23 mouse cellular contexts compared by ENCODE assay signal in the genomic region with DNA sequence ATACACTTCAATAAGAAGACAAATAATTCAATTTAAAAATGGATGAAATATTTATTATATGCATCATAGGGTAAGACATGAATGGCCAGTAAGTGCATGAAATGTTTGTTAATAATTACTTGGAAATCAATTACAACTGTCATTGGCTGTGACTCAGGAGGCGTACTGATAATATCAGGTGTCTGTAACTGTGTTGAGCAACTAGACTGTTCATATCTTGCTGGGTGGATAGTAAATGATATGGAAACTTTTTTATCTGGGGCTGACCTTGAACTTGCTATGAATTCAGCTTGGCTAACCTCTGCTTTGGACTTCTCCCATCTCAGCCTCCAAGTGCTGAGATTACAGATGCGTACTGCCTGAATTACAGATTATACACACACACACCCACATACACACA. TPM values are rescaled to one million over a fixed set of nuclear protein-coding genes. Genes with fewer than 3 reads are reported as not detected.
"Had no signal": no experiment of that assay in that cellular context is flagged by ENCODE, and none has a peak within 500 bp of the region (broad histone marks: within the 10 kb centered on the region; RNA-seq: fewer than 3 reads in every experiment).

No protein-coding gene starts in this region.

- ATAC-seq: midbrain, embryonic 16.5 days had no signal

- H3K9me3 ChIP-seq: midbrain, embryonic 10.5 days; midbrain, embryonic 12.5 days; neural tube, embryonic 13.5 days; neural tube, embryonic 15.5 days had no signal

- H3K4me3 ChIP-seq: midbrain, embryonic 10.5 days; midbrain, embryonic 12.5 days; myocyte; neural tube, embryonic 13.5 days; neural tube, embryonic 15.5 days had no signal

- H3K27ac ChIP-seq: midbrain, embryonic 10.5 days; midbrain, embryonic 12.5 days; neural tube, embryonic 13.5 days; neural tube, embryonic 15.5 days had no signal

- DNase-seq: lung, embryonic 14.5 days; midbrain, embryonic 14.5 days; retina, postnatal 1 day; right cerebral cortex, adult 18-20 months; right cerebral cortex, postnatal 25 days; right cerebral cortex, postnatal 4 days; spleen, adult 18-20 months; thymus, adult 18-20 months; thymus, postnatal 14 days; thymus, postnatal 36 days had no signal

- H3K27me3 ChIP-seq: midbrain, embryonic 12.5 days; neural tube, embryonic 13.5 days; neural tube, embryonic 15.5 days had no signal

- H3K36me3 ChIP-seq: midbrain, embryonic 10.5 days; midbrain, embryonic 12.5 days; neural tube, embryonic 13.5 days; neural tube, embryonic 15.5 days had no signal

- H3K4me2 ChIP-seq: lung, embryonic 14.5 days; midbrain, embryonic 12.5 days; neural tube, embryonic 13.5 days; neural tube, embryonic 15.5 days had no signal

- H3K9ac ChIP-seq: lung, embryonic 14.5 days; midbrain, embryonic 12.5 days; neural tube, embryonic 13.5 days; neural tube, embryonic 15.5 days had no signal

- H3K4me1 ChIP-seq: midbrain, embryonic 12.5 days; neural tube, embryonic 13.5 days had no signal

RNA-seq across cellular contexts. Expression of a gene that starts 13.2 kb away (rescaled TPM):
- total RNA-seq: megakaryocyte-erythroid progenitor cell, adult 5-6 weeks had no signal

RNA-seq across cellular contexts. Expression of a gene that starts 27.7 kb away (rescaled TPM):
- total RNA-seq: megakaryocyte-erythroid progenitor cell, adult 5-6 weeks had no signal
- polyA plus RNA-seq: midbrain, embryonic 14.5 days; neural tube, embryonic 11.5 days had no signal

RNA-seq across cellular contexts. Expression of a gene that starts 40.9 kb away (rescaled TPM):
- total RNA-seq: megakaryocyte, adult 5-6 weeks; megakaryocyte-erythroid progenitor cell, adult 5-6 weeks had no signal
- polyA plus RNA-seq: midbrain, embryonic 10.5 days; myocyte; neural tube, embryonic 11.5 days had no signal

RNA-seq across cellular contexts. Expression of a gene that starts 49.9 kb away (rescaled TPM):
- total RNA-seq: megakaryocyte, adult 5-6 weeks; megakaryocyte-erythroid progenitor cell, adult 5-6 weeks had no signal
- polyA plus RNA-seq: lung, embryonic 14.5 days; lung, embryonic 16.5 days; midbrain, embryonic 10.5 days; midbrain, embryonic 12.5 days; midbrain, embryonic 14.5 days; midbrain, embryonic 16.5 days; myocyte; neural tube, embryonic 11.5 days; neural tube, embryonic 13.5 days; neural tube, embryonic 15.5 days; small intestine, adult 2 months; stomach, embryonic 14.5 days; thymus, postnatal 0 days had no signal
